Mouse (Mus musculus) midbrain, embryonic 14.5 days (tissue): ENCODE results near the gene Myh11. TPM values are rescaled to one million over a fixed set of nuclear protein-coding genes. Genes with fewer than 3 reads are reported as not detected.

Experiments used
- ATAC-seq: fragments of 200-750 bp; cut with Nextera tagmentation; 2 replicates; pipeline ENCODE4 v1.8.0; 2017; ENCODE audit warnings: moderate number of reproducible peaks, moderate library complexity; ENCODE audit not compliant: low FRiP score, low TSS enrichment
- DNase-seq: peaks from one replicate; pipeline ENCODE4 v3.0.0-alpha.2; 2015
- H3K27ac ChIP-seq: fragments of 300-500 bp; sonication (generic); replicated peaks from 2 replicates; pipeline ENCODE4 v1.5.1; 2014; ENCODE audit warnings: mild to moderate bottlenecking, low read depth, low read length, moderate library complexity
- H3K27me3 ChIP-seq: fragments of 300-500 bp; sonication (generic); 2 replicates; pipeline ENCODE4 v1.6.1; 2014; ENCODE audit warnings: low read length, control low read depth, mixed read lengths; ENCODE audit not compliant: control insufficient read depth, insufficient read depth
- H3K36me3 ChIP-seq: fragments of 300-500 bp; sonication (generic); 2 replicates; pipeline ENCODE4 v1.6.1; 2014; ENCODE audit warnings: low read length, control low read depth; ENCODE audit not compliant: control insufficient read depth, insufficient read depth
- H3K4me1 ChIP-seq: fragments of 300-500 bp; sonication (generic); 2 replicates; pipeline ENCODE4 v1.6.1; 2014; ENCODE audit warnings: mild to moderate bottlenecking, antibody characterized with exemption, low read length, control low read depth; ENCODE audit not compliant: control insufficient read depth, insufficient read depth
- H3K4me2 ChIP-seq: fragments of 300-500 bp; sonication (generic); 2 replicates; pipeline ENCODE4 v1.6.1; 2014; ENCODE audit warnings: mild to moderate bottlenecking, low read length, moderate library complexity
- H3K4me3 ChIP-seq: fragments of 300-500 bp; sonication (generic); replicated peaks from 2 replicates; pipeline ENCODE4 v1.5.1; 2014; ENCODE audit warnings: low read depth, low read length
- H3K9ac ChIP-seq: fragments of 300-500 bp; sonication (generic); replicated peaks from 2 replicates; pipeline ENCODE4 v1.6.1; 2014; ENCODE audit warnings: mild to moderate bottlenecking, low read length, moderate library complexity
- H3K9me3 ChIP-seq: fragments of 300-500 bp; sonication (generic); 2 replicates; pipeline ENCODE4 v1.6.1; 2016; ENCODE audit warnings: low read length, control low read depth, mixed read lengths; ENCODE audit not compliant: control insufficient read depth
- WGBS: fragments of 180-500 bp; shearing (Covaris S2); extraction: QIAGEN DNeasy Blood & Tissue Kit; methylation state at CpG from one replicate; pipeline ENCODE4 v1.1.7; 2014; 5-methylcytosine and 5-hydroxymethylcytosine counted together
- polyA plus RNA-seq: library from polyadenylated mRNA; unstranded; fragments of >200 nt; fragmentation: Nextera tagmentation; extraction: Ambion mirVana; gene quantifications from 2 replicates; pipeline ENCODE4 v1.2.1, GENCODE M21; 2014

The Myh11 gene
- polyA plus RNA-seq, 1 experiment from 2014 or later, result 0.50 TPM

- no peak overlapping the region for H3K4me2 ChIP-seq
- WGBS, result 85% methylated on average over 2 of the region's 2 CpGs
- H3K4me1 ChIP-seq, result 0 out of 2 replicates have a peak, but pooled peaks cover 4% of the 10 kb centered on the region
- DNase-seq (no peak), ATAC-seq (no peak)
- no peak overlapping the region for H3K4me3 ChIP-seq
- peaks cover 28% of the 10 kb centered on the region for H3K36me3 ChIP-seq
- H3K9ac ChIP-seq, result no peak overlapping the region
- peaks cover 6% of the 10 kb centered on the region; the same call in 1 of the 2 replicates for H3K27me3 ChIP-seq
- H3K9me3 ChIP-seq, result no peaks in the 10 kb centered on the region
- H3K27ac ChIP-seq, result no peak overlapping the region
Measured at GRCm38 (mm10) chr16:14296544-14297124, 5.5 kb upstream of the Myh11 start.

DNA sequence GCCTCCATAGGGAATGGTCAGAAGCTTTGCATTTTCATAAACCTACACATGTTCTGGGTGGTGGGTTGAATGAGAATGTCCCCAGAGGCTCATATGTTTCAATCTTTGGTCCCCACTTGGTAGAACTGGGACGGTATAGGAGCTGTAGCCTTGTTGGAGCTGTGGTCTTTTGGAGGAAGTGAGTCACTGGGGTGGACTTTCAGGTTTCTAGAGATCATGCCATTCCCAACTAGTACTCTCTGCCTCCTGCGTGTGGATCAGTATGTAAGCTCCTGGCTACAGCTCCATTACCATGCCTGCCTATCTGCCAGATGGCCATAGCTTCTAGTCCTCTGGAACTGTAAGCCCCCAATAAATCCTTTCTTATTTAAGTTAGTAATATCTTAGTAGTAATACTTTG is 4.1 kb upstream of the Myh11 start:
- Histone ChIP-seq H3K9me3 (no peaks in the 10 kb centered on the region), H3K4me3 (no peak overlapping the region), H3K9ac (no peak overlapping the region), H3K4me1 (0 out of 2 replicates have a peak, but pooled peaks cover 4% of the 10 kb centered on the region), H3K27me3 (peaks cover 9% of the 10 kb centered on the region; the same call in 1 of the 2 replicates), H3K27ac (no peak overlapping the region), H3K4me2 (no peak overlapping the region), H3K36me3 (peaks cover 20% of the 10 kb centered on the region)
- no peak for DNase-seq
- ATAC-seq, result no peak
- WGBS, result 87% methylated on average over 2 of the region's 2 CpGs

- ATAC-seq, result 0 out of 2 replicates have a peak, but pooled peaks have one; percentile 26
- Histone ChIP-seq H3K36me3 (no peaks in the 10 kb centered on the region), H3K4me3 (peak overlapping the region; percentile 19), H3K4me1 (0 out of 2 replicates have a peak, but pooled peaks cover 4% of the 10 kb centered on the region), H3K27ac (no peak overlapping the region), H3K9me3 (no peaks in the 10 kb centered on the region), H3K4me2 (peak overlapping the region; percentile 49), H3K27me3 (peaks cover 9% of the 10 kb centered on the region; the same call in 1 of the 2 replicates), H3K9ac (peak overlapping the region; percentile 29; the same call in 1 of the 2 replicates)
- 13% methylated on average over 31 of the region's 31 CpGs for WGBS
- DNase-seq, result peak; percentile 12
Measured at GRCm38 (mm10) chr16:14292205-14293199, 1.3 kb upstream of the Myh11 start.

- WGBS, result 72% methylated on average over 4 of the region's 4 CpGs
- ATAC-seq, result no peak
- H3K27ac ChIP-seq, result no peak overlapping the region
- H3K9ac ChIP-seq, result no peak overlapping the region
- H3K27me3 ChIP-seq, result no peaks in the 10 kb centered on the region
- H3K36me3 ChIP-seq, result no peaks in the 10 kb centered on the region
- DNase-seq, result no peak
- H3K9me3 ChIP-seq, result no peaks in the 10 kb centered on the region
- H3K4me2 ChIP-seq, result no peak overlapping the region
- H3K4me3 ChIP-seq, result no peak overlapping the region
- no peaks in the 10 kb centered on the region for H3K4me1 ChIP-seq
Measured at GRCm38 (mm10) chr16:14272374-14272965, 18.7 kb downstream of the Myh11 start.

DNA sequence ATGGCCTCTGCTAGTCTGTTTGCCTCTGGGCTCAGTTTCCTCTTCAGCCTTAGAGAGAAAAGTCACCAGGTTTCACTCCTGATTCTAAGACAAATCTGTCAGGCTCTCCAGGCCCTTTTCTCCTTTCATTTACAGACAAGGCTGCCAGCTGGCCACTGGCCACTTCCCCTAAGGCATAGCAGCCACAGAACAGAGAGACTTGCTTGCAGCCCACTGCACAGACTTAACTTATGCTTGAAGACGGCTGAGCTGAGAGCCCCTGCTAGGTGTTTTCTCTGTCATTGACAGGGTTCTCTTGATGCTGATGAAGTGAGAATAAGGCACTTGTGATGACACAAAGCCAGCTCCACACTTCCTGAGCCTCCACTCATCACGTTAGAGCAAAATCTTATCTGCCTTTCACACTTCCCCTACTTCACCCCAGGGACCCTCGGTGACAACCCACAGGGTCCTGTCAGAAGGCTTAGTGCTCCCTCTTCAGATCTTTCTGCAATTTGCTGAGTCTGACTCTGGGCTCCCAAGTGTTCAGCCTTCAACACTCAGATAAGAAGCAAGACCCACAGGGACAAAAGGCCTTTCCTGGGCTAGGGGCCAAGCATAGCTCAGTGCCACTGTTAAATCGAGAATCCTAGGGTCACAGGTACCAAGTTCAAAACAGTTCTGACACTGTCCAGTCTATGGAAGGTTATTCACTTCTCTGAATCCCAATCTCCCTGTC is 25.8 kb downstream of the Myh11 start:
- DNase-seq (peak; percentile 20), ATAC-seq (no peak)
- Histone ChIP-seq H3K36me3 (no peaks in the 10 kb centered on the region), H3K9ac (no peak overlapping the region), H3K9me3 (no peaks in the 10 kb centered on the region), H3K4me1 (no peaks in the 10 kb centered on the region), H3K27me3 (no peaks in the 10 kb centered on the region), H3K4me3 (no peak overlapping the region), H3K4me2 (no peak overlapping the region), H3K27ac (no peak overlapping the region)
- WGBS, result 47% methylated on average over 4 of the region's 4 CpGs

DNA sequence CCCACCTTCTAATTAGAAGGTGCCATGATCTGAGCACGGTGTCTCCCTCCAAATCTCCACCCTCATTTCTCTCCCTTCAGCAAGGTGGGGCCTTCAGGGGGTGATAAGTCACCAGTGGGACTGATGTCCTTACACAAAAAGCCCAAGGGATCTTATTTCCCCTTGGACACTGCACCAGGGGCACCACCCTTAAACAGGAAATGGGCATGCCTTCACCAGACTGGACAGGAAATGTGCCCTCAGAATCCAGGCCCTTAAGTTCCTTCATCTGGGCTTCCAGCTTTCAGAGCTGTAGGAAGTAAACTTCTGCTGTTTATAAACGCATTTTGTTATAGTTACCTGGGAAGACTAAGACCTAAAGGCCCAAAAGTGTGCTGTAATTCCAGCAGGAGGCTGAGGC is 26.7 kb downstream of the Myh11 start:
- H3K4me1 ChIP-seq, result no peaks in the 10 kb centered on the region
- H3K9ac ChIP-seq, result no peak overlapping the region
- no peaks in the 10 kb centered on the region for H3K27me3 ChIP-seq
- WGBS, result 87% methylated on average over 2 of the region's 2 CpGs
- ATAC-seq, result no peak
- DNase-seq, result no peak
- H3K4me3 ChIP-seq, result no peak overlapping the region
- H3K4me2 ChIP-seq, result no peak overlapping the region
- no peaks in the 10 kb centered on the region for H3K9me3 ChIP-seq
- H3K27ac ChIP-seq, result no peak overlapping the region
- H3K36me3 ChIP-seq, result no peaks in the 10 kb centered on the region

DNA sequence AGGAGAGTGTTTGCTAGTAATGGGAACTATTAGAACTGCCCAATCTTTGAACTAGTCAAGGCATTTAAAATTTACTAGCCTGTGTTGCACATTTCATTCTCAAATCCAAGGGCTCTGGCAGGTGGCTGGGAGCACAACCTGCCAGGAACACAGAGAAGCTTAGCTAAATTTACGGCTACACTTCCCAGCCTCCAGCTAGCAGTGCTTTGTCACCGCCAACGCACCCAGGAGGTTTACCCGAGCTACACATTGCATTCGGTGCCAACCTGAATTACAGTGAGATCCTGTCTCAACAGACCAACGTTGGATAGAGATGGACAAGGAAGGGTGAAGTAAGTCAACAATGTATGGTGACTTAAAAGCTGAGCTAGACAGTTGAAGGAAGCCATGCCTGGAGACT is 27.9 kb downstream of the Myh11 start:
- DNase-seq, result no peak
- H3K9me3 ChIP-seq, result no peaks in the 10 kb centered on the region
- H3K27me3 ChIP-seq, result no peaks in the 10 kb centered on the region
- ATAC-seq, result no peak
- no peak overlapping the region for H3K4me2 ChIP-seq
- WGBS, result 90% methylated on average over 6 of the region's 6 CpGs
- no peak overlapping the region for H3K27ac ChIP-seq
- H3K9ac ChIP-seq, result no peak overlapping the region
- H3K4me1 ChIP-seq, result no peaks in the 10 kb centered on the region
- no peaks in the 10 kb centered on the region for H3K36me3 ChIP-seq
- H3K4me3 ChIP-seq, result no peak overlapping the region

GRCm38 (mm10) chr16:14262410-14262809 is 28.8 kb downstream of the Myh11 start:
- Histone ChIP-seq H3K9ac (no peak overlapping the region), H3K27me3 (no peaks in the 10 kb centered on the region), H3K4me3 (no peak overlapping the region), H3K4me1 (no peaks in the 10 kb centered on the region), H3K4me2 (no peak overlapping the region), H3K36me3 (no peaks in the 10 kb centered on the region), H3K9me3 (no peaks in the 10 kb centered on the region), H3K27ac (no peak overlapping the region)
- ATAC-seq (no peak), DNase-seq (no peak)
- WGBS, result 74% methylated on average over 1 of the region's 1 CpGs
